Comparison of ENCODE assay signal across 9 mouse cellular contexts in genomic region chr5:119670566-119671108, GRCm38 (mm10). TPM values are rescaled to one million over a fixed set of nuclear protein-coding genes. Genes with fewer than 3 reads are reported as not detected.
DNase-seq lines count a peak whose midpoint lies in the region; ATAC-seq and TF ChIP-seq lines count a peak whose summit lies in the region.
"Had no signal": no experiment of that assay in that cellular context is flagged by ENCODE, and none has a peak within 500 bp of the region (broad histone marks: within the 10 kb centered on the region; RNA-seq: fewer than 3 reads in every experiment).

Tbx3 (plus strand) TSS chr5:119670669.

- H3K36me3 ChIP-seq in forebrain, embryonic 10.5 days (replicated peaks), result no peaks in the 10 kb centered on the region
- H3K36me3 ChIP-seq in heart, embryonic 13.5 days, result no peaks in the 10 kb centered on the region
- H3K36me3 ChIP-seq in kidney, embryonic 16.5 days (ENCODE audit: insufficient read depth, low read length), result peaks cover 3% of the 10 kb centered on the region; the same call in 1 of the 2 replicates
- H3K36me3 ChIP-seq in liver, adult 2 months (ENCODE audit: control insufficient read depth, insufficient read depth, low read length), result peaks cover 2% of the 10 kb centered on the region; the same call in 1 of the 2 replicates

- H3K4me3 ChIP-seq in forebrain, embryonic 10.5 days, result peak within 1 kb of the TSS; percentile 53
- peak within 1 kb of the TSS; percentile 57 for H3K4me3 ChIP-seq in heart, embryonic 13.5 days
- H3K4me3 ChIP-seq in kidney, embryonic 16.5 days (ENCODE audit: low read length), result peak within 1 kb of the TSS; percentile 67
- H3K4me3 ChIP-seq in liver, adult 2 months (ENCODE audit: insufficient read depth, low read depth, low read length), result peak within 1 kb of the TSS; percentile 65

- WGBS in forebrain, embryonic 10.5 days, result under 1% methylated on average over 43 of the region's 43 CpGs
- under 1% methylated on average over 40 of the region's 43 CpGs for WGBS in heart, embryonic 13.5 days
- under 1% methylated on average over 41 of the region's 43 CpGs for WGBS in kidney, embryonic 16.5 days
- under 1% methylated on average over 42 of the region's 43 CpGs for WGBS in liver, adult 2 months

- peaks cover 49% of the 10 kb centered on the region for H3K4me1 ChIP-seq in forebrain, embryonic 10.5 days
- peaks cover 33% of the 10 kb centered on the region for H3K4me1 ChIP-seq in heart, embryonic 13.5 days
- peaks cover 28% of the 10 kb centered on the region for H3K4me1 ChIP-seq in kidney, embryonic 16.5 days (ENCODE audit: insufficient read depth, low read length)
- H3K4me1 ChIP-seq in liver, adult 2 months (ENCODE audit: control insufficient read depth, insufficient read depth, low read length), result no peaks in the 10 kb centered on the region

- peak within 1 kb of the TSS; percentile 83 for H3K4me2 ChIP-seq in heart, embryonic 13.5 days
- peak within 1 kb of the TSS; percentile 68 for H3K4me2 ChIP-seq in kidney, embryonic 16.5 days (replicated peaks; ENCODE audit: low read depth, low read length)

- peak; percentile 88 for ATAC-seq in heart, embryonic 13.5 days (ENCODE audit: extremely low read depth, insufficient number of reproducible peaks, low FRiP score, low TSS enrichment)
- ATAC-seq in kidney, embryonic 16.5 days (ENCODE audit: low FRiP score, low TSS enrichment), result peak; percentile 95

- peak within 1 kb of the TSS; percentile 86 for H3K9ac ChIP-seq in heart, embryonic 13.5 days
- peak within 1 kb of the TSS; percentile 87 for H3K9ac ChIP-seq in kidney, embryonic 16.5 days (replicated peaks; ENCODE audit: low read length)
- H3K9ac ChIP-seq in liver, adult 2 months (ENCODE audit: low read depth, low read length), result peak within 1 kb of the TSS; percentile 79

- H3K27ac ChIP-seq in forebrain, embryonic 10.5 days, result peak within 1 kb of the TSS; percentile 84
- peak within 1 kb of the TSS; percentile 90 for H3K27ac ChIP-seq in heart, embryonic 13.5 days (replicated peaks)
- peak within 1 kb of the TSS; percentile 97 for H3K27ac ChIP-seq in kidney, embryonic 16.5 days (ENCODE audit: low read length)
- peak within 1 kb of the TSS; percentile 73 for H3K27ac ChIP-seq in liver, adult 2 months (replicated peaks; ENCODE audit: insufficient read depth, low read depth, low read length)

- 0 out of 2 replicates have a peak, but pooled peaks cover 3% of the 10 kb centered on the region for H3K79me2 ChIP-seq in liver, adult 2 months (ENCODE audit: control insufficient read depth, insufficient read depth, low read length)

- DNase-seq in ovary, adult 18-20 months (ENCODE audit: low spot score), result peak; percentile 94
- DNase-seq in ovary, postnatal 14 days (ENCODE audit: low spot score), result no peak
- peak; percentile 90 for DNase-seq in forebrain, embryonic 10.5 days (ENCODE audit: extremely low spot score, low spot score)
- peak; percentile 96 for DNase-seq in liver, adult 2 months (ENCODE audit: extremely low read depth, low read depth, low spot score)
- peak; percentile 91 for DNase-seq in neural tube, embryonic 10.5 days (ENCODE audit: extremely low spot score, low spot score)
- DNase-seq in testis, postnatal 14 days (ENCODE audit: low spot score), result peak; percentile 82

- peak; percentile 78 for TF ChIP-seq POLR2A in liver, adult 2 months (IDR thresholded peaks at IDR 0.05; ENCODE audit: extremely low read depth, insufficient read depth, low read length)

- peaks cover 100% of the 10 kb centered on the region for H3K27me3 ChIP-seq in forebrain, embryonic 10.5 days (ENCODE audit: poor library complexity, severe bottlenecking)
- peaks cover 80% of the 10 kb centered on the region for H3K27me3 ChIP-seq in heart, embryonic 13.5 days (replicated peaks)
- peaks cover 59% of the 10 kb centered on the region for H3K27me3 ChIP-seq in kidney, embryonic 16.5 days (ENCODE audit: insufficient read depth, low read length)
- H3K27me3 ChIP-seq in liver, adult 2 months (ENCODE audit: control insufficient read depth, insufficient read depth, low read length), result no peaks in the 10 kb centered on the region

- TF ChIP-seq CTCF in liver, adult 2 months (IDR thresholded peaks at IDR 0.05; ENCODE audit: low read depth, low read length), result peak; percentile 72

- no peaks in the 10 kb centered on the region for H3K9me3 ChIP-seq in forebrain, embryonic 10.5 days
- H3K9me3 ChIP-seq in heart, embryonic 13.5 days, result no peaks in the 10 kb centered on the region
- no peaks in the 10 kb centered on the region for H3K9me3 ChIP-seq in kidney, embryonic 16.5 days (ENCODE audit: low read length)

RNA-seq across cellular contexts. Expression of gene Tbx3, which starts in this region (rescaled TPM):
- polyA plus RNA-seq in forebrain, embryonic 10.5 days (2016; fragmentation: Nextera tagmentation; extraction: Ambion mirVana), result 10.6 and 13.9 TPM in 2 replicates
- 9.4 and 12.8 TPM in 2 replicates for polyA plus RNA-seq in heart, embryonic 13.5 days (2015; fragmentation: Nextera tagmentation; extraction: Ambion mirVana)
- polyA plus RNA-seq in kidney, embryonic 16.5 days (2015; fragmentation: Nextera tagmentation; extraction: Ambion mirVana), result 52.6 and 60.5 TPM in 2 replicates
- 7.7 and 8.2 TPM in 2 replicates for total RNA-seq in liver, adult 2 months (2014; rRNA removed)
- polyA plus RNA-seq in liver, adult 2 months (2012; rRNA removed), result 25.0 and 32.4 TPM in 2 replicates
- total RNA-seq: MEL had no signal
